Mouse (Mus musculus): ENCODE results near the gene Gm20715.

GRCm38 (mm10) chr7:6360477-6361060 lies 49.5 kb upstream of the Gm20715 start:
- TF ChIP-seq POLR2A (IDR thresholded peaks at IDR 0.05; ENCODE audit: extremely low read depth, insufficient read depth, low read length) (no peak), CTCF (IDR thresholded peaks at IDR 0.05; ENCODE audit: low read depth, low read length) (no peak)
